Mouse (Mus musculus) Muller cell, postnatal 12 days (primary cell): ENCODE data around the gene Obscn.

ENCODE experiments used
- DNase-seq: peaks from one replicate; pipeline ENCODE4 v3.0.0-alpha.2; 2015; ENCODE audit errors: inconsistent ontology term

Gene Obscn

DNA sequence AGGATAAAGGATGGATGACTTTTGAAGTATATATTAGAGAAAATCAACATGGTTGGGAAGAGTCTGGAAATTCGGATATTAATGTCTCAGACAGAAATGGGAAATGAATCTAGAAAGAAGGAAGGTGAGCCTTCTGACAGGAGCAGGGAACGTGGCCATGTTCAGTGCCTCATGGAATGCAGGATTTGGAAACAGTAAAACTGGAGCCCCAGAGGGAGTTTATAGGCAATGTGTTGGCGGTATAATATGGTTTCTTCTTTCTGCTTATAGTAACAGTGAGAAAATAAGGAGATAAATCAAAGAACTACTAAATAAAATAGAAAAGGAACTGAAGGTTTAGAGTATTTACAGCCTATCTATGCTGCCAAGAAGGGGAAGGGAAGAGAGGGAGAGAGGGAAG is 78.2 kb downstream of the Obscn start:
- no peak for DNase-seq

GRCm38 (mm10) chr11:59051031-59051430 is 85.2 kb downstream of the Obscn start:
- no peak for DNase-seq

DNA sequence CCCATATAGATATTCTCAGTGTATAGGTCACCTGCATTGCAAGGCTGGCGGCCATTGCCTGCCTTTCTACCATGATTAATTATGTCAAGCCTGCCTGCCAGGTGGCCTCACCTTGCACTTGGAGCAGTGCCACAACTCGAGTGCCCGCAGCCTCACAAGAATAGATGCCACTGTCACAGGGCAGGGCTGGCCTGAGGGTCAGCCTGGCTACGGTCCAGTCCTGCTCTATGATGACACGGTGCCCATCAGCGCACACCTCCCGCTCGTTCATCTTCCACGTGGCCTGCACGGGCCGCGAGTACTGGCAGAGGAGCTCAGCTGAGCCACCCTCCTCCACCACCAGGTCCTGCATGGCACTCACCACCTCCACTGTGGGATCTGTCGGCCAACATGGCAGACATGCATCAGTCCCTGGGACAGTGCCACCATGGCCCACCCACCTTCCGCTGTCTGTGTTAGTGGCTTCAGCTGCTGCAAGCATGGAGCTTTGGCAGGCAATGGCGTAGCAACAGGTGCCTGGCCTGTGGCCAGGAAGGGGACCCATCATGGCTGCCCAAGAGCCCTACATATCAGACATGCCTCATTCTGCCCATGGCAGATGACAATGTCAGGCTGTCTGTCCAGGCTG is 91.4 kb downstream of the Obscn start:
- DNase-seq = no peak

- DNase-seq = no peak
These were observed 107.2 kb downstream of the Obscn start for GRCm38 (mm10) chr11:59029003-59029402.

DNA sequence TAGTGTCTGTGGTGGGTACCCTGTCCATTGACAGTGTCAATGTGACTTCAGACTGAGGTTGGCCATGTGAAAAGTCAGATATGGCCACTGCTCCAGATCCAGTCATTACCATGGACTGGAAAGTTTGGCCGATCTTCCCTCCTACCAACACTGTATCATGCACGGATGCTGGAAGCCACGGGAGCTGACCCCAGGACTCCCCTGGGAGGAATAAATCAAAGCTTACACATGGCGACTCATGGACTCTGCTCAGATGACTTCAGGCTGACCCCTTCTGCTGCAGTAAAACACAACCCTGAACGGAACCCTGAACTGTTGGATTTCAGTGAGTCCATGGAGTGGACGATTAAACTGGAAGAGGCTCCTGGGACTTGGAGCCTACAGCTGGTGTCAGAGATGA is 109.8 kb downstream of the Obscn start:
- DNase-seq = no peak

DNA sequence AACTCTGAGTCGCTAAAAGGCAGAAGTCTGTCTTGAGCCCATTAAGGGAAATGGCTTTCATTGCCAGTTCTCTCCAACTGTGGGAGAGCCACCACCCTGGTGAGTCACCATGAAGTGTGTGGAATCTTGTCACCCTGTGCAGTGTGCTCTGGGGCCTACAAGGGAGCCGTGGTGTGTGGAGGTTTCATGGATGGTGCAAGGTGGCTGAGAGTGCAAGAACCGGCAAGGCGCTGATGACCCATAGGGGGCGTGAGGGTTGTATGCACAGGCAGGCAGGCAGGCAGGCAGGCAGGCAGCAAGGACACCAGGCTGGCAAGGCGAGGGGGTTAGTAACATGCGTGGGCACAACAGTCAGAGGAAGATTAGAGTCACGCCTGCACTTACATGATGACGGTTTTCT is 121.2 kb downstream of the Obscn start:
- DNase-seq = peak; percentile 27

GRCm38 (mm10) chr11:59002327-59003079 is 133.7 kb downstream of the Obscn start:
- DNase-seq = no peak

DNA sequence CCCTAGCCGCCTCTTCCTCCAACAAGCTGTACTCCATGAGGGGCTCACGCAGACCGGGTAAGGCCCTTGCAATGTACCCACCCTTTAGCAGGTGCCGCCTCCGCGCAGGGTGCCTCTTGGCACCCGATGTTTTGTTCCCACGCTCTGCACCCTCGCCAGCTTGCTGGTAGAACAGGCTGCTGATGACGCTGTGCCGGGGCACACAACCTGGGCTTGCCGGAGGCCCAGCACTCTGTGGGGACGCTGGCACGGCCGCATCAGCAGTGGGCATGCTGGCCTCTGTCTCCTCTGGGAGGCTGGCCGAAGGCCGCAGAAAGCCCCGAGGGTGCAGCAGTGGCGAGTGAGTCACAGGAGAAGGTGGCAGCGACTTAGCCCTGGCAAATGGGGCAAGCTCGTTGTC is 135.6 kb downstream of the Obscn start:
- no peak for DNase-seq

GRCm38 (mm10) chr11:58999830-59000229 is 136.4 kb downstream of the Obscn start:
- DNase-seq = no peak

- DNase-seq = no peak
These were observed 137.0 kb downstream of the Obscn start for GRCm38 (mm10) chr11:58999158-58999557.

DNA sequence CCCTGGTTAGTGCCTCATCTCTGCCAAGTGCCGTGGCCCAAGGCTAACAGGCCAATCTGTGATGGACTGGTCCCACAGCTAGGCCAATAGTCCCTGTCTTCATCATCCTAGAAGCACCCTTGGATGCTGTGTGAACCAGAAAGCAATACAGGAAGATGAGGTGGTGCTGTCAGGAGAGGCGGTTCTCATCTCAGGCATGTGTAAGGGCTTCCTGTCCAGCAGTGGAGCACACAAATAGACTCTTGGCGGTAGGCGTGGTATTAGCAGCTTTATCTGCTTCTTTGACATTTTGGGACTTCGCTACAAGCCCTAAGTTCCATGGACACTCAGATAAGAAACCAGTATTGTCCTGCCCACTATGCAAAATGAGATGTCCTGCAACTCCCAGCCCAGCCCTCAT is 138.7 kb downstream of the Obscn start:
- no peak for DNase-seq

GRCm38 (mm10) chr11:58995807-58996370 is 140.3 kb downstream of the Obscn start:
- DNase-seq = no peak

GRCm38 (mm10) chr11:58995061-58995806 is 141.0 kb downstream of the Obscn start:
- no peak for DNase-seq

DNA sequence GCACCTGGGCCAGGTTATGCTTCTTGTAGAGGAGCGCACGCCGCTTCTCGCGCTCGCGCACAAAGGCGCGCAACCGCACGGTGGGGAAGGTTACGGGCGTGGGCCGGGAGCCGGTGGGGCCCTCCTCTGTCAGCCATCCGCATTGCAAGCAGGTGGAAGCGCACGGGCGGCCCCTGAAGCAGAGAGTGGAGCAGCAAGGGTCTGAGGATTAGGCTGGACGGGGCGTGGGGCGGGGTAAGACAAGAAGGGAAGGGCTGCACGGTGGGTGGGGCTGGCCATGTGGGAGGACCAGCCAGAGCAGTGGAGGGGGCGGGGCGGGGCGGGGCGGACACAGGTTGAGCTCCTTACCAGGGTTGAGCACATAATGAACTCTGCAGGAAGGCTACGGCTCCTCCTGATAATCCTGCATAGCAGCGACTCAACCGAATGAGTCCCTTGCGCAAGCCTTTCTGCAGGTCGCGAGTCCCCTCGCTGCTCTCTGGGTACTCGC is 141.8 kb downstream of the Obscn start:
- DNase-seq = peak; percentile 81

- DNase-seq = no peak
These were observed 143.0 kb downstream of the Obscn start for GRCm38 (mm10) chr11:58993091-58993670.

GRCm38 (mm10) chr11:58991911-58992310 is 144.3 kb downstream of the Obscn start:
- DNase-seq = no peak

DNA sequence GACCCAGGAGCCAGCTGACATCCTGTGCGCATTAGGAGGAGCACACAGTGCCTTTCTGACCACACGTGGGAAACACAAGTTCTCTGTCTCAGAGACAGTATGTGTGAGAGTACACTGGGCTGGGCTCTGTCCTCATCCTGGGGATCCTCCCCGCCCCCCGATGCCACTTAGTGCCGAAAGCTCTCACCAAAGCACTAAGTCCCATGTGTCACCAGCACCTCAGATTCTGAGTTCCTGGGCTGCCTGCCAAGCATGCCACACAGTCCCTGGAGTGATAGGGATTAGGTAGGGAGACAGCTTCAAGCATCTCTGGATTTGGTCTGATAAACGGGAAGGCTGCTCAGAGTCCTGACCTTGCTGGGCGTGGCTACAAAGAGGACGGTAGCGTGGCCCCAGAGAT is 145.4 kb downstream of the Obscn start:
- no peak for DNase-seq

- DNase-seq = no peak
These were observed 146.1 kb downstream of the Obscn start for GRCm38 (mm10) chr11:58990141-58990540.

DNA sequence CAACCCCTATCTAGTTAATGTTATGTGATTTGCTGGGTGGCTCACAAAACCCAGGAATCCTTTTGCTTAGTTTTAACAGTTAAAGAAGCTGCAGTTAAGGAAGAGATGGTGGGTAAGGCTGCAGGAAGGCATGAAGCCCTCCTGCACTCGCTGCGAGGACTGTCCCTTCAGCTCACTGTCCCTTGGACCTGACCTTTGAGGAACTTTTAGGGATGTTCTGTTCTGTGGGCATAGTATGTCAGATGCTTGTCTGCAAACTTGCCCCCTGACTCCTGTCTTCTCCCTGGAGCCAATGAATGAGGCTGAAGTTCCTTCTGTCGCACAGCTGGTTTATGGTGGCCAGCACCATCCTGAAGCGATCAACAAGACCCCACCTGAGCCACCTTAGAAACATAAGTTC is 147.0 kb downstream of the Obscn start:
- DNase-seq = no peak

DNA sequence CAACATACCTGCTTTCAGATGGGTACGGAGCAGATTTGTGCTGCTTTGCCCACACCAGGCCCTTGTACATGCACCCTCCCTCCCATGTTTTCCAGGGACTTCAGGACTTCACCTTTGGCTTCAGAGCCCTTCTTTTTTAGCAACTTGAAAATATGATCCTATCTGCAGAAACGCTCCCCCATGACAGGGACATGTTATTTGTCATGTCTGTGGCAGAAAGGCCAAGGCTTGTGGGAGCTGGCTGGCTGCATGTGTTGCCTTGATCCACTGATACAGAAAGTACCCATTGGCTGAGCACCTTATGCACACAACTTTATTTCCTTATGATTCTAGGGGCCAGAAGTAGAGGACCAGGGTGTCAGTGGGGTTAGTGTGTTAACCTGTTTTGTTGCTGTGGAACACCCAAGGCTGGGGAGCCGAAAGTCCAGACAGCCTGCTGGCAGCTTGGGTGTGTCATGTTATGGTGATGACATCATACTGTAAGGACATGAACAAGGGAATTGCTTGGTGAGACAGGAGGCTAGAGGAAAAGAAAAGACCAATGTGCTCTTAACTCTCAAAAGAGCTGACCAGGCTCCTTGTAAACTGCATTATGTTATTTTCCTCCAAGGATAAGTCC is 150.8 kb downstream of the Obscn start:
- no peak for DNase-seq

DNA sequence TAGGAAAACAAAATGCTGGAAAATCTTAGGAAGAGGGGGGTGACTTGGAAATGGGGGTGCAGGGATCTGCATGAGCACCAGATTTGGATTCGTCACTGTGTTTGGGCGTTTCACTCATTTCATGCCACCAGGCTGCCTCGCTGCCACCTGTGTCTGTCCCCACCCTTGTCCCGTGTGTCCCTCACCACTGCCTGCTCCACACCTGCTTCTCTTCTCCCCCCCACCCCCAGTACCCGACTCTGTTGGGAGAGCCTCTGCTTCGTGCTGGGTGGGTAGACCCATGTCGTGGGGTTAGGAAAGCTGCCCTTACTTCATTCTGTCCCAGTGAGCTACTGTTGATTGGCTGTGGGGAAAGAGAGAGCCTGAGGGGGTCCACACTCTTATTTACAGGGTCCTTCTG is 151.5 kb downstream of the Obscn start:
- no peak for DNase-seq
